Mouse (Mus musculus): ENCODE results near the gene Parp12.

Parp12 gene

DNA sequence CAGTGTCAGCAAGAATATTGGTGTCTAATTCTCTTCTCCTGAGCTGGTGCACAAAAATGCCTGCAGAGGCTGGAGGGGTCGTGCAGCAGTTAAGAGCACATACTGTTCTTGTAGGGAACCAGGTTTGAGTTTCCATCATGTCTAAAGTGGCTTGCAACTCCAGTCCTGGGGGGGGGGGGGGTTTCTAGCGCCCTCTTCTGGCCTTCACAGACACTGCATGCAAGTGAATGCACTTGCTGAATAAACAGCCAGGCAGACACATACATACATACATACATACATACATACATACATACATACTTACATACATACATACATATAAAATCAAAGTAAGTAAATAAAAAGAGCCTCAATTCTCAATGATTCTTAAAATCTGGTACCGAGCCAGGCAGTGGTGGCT is 59.8 kb downstream of the Parp12 start:
- in situ Hi-C loops (cut with MboI, MseI): no loop called here

DNA sequence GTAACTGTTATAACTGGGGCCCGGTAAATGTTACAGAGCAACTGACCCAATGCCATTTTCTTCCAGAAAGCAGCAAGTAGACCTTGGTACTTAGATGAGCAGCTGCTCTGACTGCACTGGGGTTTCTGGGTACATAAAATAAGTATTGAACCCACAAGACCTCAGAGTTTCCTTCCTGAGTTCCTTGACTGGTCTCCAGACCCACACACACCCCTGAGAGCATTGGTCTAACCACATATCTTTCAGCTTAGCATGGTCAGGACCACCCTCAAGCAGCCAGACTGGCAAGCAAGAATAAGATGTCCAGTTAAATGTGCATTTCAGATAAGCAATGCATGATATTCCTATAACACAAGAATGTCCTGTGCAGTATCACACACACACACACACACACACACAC is 61.0 kb downstream of the Parp12 start:
- in situ Hi-C loops (cut with MboI, MseI): no loop called here

DNA sequence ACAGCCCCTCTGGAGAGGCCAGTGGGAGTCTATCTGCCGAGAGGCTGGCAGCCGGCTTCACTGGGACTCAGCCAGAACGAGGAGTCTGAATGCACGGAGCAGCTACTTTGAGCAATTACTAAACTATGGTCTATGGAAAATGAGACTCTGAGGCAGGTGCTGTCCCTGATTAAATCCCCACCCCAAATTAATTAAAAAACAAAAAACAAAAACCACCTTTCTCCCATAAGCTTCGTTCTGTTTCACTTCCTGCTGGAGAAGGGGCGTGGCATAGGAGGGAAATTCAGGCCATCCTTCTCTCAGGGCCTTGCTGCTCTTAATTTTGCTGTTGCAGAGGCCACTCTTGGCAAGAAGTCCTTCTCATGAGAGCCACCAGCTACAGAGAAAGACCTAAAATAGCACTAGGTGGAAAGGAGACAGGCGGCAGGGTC is 62.3 kb downstream of the Parp12 start:
- in situ Hi-C loops (cut with MboI, MseI): no loop called here

DNA sequence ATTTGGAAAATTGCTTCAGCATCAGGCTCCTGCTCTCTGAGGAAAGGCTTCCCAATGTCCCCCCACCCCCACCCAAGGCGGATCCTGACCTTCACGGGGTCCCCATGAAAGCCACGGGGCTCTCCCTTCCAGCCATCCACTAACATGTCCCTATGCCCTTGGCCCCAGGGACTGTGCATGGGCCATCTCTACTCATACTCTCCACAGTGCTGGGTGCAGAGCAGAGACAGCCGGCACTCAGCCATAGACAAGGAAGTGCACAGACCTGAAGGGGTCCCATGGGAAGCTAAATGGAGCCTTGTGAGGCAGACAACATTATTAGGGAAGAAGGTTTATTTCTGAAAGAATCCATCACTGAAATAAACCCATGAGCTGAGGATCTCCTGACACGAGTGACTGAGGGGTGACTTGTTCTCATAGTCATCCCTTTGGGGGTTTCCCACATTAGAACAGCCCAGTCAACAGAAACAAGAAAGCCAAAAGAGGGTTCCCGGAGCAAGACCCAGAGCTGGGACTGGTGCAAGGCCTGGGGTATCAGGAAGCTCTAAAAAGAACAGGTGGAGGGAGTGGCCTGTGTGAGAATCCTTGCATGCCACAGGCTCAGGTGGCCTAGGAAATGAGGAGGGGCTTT is 63.2 kb downstream of the Parp12 start:
- in situ Hi-C loops (cut with MboI, MseI): no loop called here

DNA sequence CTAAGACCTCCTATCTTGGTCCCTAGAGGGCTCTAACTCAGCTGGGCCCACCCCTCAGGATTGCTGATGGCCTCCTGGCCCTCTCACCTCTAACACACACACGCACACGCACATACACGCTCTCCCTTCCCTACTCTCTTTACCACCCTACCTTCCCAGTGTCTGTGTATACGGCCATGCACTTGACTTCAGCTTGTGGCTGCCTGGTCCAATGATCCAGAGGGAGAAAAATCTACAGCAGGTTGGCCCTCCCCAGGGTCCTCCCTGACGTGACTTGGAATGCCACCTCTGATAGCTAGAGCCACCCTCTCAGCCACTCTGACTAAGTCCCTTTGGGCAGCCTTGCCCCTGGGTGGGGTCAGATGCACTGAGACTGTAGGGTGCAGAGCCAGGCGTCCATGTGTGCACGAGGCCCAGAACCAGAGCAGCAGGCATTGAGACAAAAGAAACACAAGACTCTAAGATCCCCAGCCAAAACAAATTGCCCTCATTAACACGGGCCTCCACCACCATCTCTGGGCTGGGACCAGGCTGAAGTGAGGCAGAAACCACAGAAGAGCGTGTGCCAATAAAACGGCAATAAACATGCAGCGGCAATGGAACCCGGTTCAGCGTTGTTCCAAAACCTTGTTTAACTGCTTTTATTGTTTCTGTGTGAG is 63.8 kb downstream of the Parp12 start:
- in situ Hi-C loops (cut with MboI, MseI): no loop called here

DNA sequence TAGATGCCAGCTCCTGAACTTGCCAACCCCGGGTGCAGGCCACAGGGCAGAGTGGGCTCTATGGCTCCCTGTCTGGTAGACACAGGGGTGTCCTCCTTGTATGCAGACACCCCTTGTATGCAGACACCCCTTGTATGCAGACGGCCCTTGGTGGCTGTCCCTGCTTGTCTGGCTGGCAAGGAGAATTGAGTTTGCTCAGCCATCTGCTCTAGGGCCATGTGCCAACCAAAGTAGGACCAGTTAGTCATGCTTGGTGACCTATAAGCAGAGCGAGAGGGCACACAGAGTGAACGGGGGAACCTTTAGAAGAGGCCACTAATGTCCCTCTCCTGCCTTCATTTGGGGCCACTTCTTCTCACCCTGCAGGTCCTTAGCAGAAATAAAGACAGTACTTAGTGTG is 65.5 kb downstream of the Parp12 start:
- in situ Hi-C loops (cut with MboI, MseI): no loop called here

DNA sequence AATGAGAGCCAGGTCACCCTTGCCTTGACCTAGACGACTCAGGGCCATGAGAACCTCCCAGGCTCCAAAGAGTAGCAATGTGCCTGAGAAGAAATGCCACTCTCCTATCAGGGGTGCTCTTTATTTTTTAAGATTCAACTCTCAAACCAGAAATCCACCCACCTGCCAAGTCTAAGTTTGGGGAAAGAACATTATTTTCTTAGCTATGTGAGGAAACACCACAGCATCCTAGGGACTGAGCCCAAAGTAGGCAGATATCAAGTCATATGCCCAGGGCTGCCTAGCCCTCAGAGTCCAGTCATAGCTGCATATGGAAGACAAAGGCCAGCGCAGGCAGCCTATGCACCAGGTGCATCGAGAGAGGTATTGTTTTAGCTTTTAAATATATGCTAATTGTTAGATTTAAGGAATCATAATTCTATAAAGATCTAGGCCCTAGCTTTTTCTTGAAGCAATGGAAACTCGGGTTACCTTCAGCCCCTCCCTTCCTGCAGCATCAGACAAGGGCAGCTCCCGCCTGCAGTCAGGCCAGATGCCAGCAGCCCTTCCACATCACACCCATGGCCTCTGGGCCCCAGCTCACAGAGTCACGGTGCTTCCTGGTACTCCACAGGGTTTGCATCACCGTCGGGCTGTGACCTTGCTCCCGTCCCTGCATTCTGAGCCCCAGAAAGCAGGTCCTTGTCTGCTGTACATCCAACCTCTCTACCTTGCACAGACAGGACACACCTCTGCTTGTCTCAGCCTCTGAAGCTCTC is 66.2 kb downstream of the Parp12 start:
- in situ Hi-C loops (cut with MboI, MseI): no loop called here

DNA sequence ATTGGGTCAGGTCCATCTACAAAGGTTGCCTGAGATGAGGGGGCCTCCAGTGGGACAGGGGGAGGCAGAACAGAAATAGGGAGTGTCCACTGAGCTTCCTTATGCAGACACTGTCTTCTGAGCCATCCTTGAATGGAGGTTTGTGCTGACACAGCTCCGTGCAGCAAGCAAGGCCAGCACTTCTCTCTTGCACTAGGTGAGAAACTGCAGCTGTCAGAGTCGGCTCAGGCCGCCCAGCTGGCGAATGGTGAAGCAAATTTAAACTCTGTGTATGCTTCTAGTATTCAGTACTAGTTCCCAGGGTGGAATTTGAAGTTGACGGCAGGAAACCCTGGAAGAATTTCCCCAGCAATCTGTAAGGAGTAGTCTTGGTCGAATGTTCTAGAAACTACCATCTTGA is 67.3 kb downstream of the Parp12 start:
- in situ Hi-C loops (cut with MboI, MseI): no loop called here

DNA sequence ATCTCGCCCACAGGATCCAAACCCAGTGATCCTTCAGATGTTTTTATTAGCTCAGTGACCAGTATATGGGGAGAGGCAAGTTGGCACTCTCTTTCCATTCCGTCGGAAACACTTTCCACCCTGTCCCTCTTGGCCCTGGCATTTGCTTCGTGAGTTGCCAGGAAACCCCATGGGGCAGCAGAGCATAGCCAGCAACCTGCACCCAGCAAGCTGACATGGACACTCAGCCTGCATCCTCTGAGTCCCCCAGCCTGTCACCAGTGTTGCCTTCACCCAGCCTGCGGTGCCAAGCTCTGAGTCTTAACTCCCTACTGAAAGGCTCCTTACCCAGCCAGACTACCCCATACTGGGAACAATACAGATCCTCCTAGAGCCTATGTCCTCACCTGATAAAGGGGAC is 69.0 kb downstream of the Parp12 start:
- in situ Hi-C loops (cut with MboI, MseI): no loop called here

DNA sequence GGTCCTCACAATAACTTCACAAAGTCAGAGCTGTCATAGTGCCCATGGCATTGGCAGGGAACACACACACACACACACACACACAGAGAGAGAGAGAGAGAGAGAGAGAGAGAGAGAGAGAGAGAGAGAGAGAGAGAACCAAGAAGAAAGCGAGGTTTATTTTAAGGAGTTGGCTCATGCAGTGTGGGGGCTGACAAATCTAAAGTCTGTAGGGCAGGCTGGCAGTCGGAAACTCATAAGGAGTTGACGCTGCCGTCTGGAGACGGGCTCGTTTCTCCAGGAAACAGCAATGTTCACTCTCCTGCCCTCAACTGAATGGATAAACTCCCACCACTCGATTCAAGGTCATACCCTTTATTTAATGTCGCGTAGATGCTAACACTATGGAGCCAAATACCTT is 77.7 kb downstream of the Parp12 start:
- in situ Hi-C loops (cut with MboI, MseI): no loop called here

Measured in T-helper 1 cell (primary cell).